Mouse (Mus musculus) myocyte (in vitro differentiated cells): ENCODE results near the gene Slc27a5.

ENCODE experiments used
- E2F4 ChIP-seq: IDR thresholded peaks from one replicate; pipeline ENCODE4 v1.6.1; 2011; ENCODE audit warnings: mild to moderate bottlenecking, control low read depth, moderate library complexity; ENCODE audit not compliant: insufficient read depth
- POLR2A ChIP-seq: IDR thresholded peaks from one replicate; pipeline ENCODE4 v1.6.1; 2011; ENCODE audit warnings: low read depth, mild to moderate bottlenecking, control low read depth, moderate library complexity; ENCODE audit not compliant: insufficient read length
- TCF12 ChIP-seq: IDR thresholded peaks from one replicate; pipeline ENCODE4 v1.6.1; 2011; ENCODE audit warnings: mild to moderate bottlenecking, control low read depth; ENCODE audit not compliant: poor library complexity, insufficient read depth, severe bottlenecking
- TCF3 ChIP-seq: IDR thresholded peaks from one replicate; pipeline ENCODE4 v1.6.1; 2011; ENCODE audit warnings: low read depth, control low read depth; ENCODE audit not compliant: insufficient read length
- USF1 ChIP-seq: IDR thresholded peaks from one replicate; pipeline ENCODE4 v1.6.1; 2011; ENCODE audit warnings: low read depth, mild to moderate bottlenecking, control low read depth, moderate library complexity

- TF ChIP-seq POLR2A (no peak), E2F4 (no peak), USF1 (no peak), TCF12 (no peak), TCF3 (no peak)
These were observed 46.2 kb upstream of the Slc27a5 start for GRCm38 (mm10) chr7:13044254-13044625.
